Mouse (Mus musculus): Measurements from ENCODE around the gene Pgpep1. TPM values are rescaled to one million over a fixed set of nuclear protein-coding genes. Genes with fewer than 3 reads are reported as not detected.

Pgpep1 gene
- total RNA-seq, 2 experiments from 2014 or later = 15.5 to 17.5 TPM

- no peak for DNase-seq (ENCODE audit: extremely low spot score in 1 of 2, low spot score in 2 of 2)
- no peak overlapping the region for H3K4me3 ChIP-seq
- intact Hi-C loops (cut with DNase I) = no loop called here
- no peak overlapping the region for H3K27ac ChIP-seq
- no peak for TF ChIP-seq CTCF (IDR thresholded peaks at IDR 0.05)
These were observed 3.0 kb downstream of the Pgpep1 start for GRCm38 (mm10) chr8:70657214-70657613.

GRCm38 (mm10) chr8:70656193-70656790 is 3.9 kb downstream of the Pgpep1 start:
- intact Hi-C loops (cut with DNase I) = no loop called here
- H3K27ac ChIP-seq = no peak overlapping the region

GRCm38 (mm10) chr8:70655469-70655868 is 4.7 kb downstream of the Pgpep1 start:
- no peak overlapping the region for H3K4me3 ChIP-seq
- H3K27ac ChIP-seq = no peak overlapping the region
- intact Hi-C loops (cut with DNase I) = no loop called here
- DNase-seq (ENCODE audit: extremely low spot score in 1 of 2, low spot score in 2 of 2) = no peak
- TF ChIP-seq CTCF (IDR thresholded peaks at IDR 0.05) = no peak

More at GRCm38 (mm10) chr8:70656193-70656790, 3.9 kb downstream of the Pgpep1 start:
- DNase-seq (ENCODE audit: extremely low spot score in 1 of 2, low spot score in 2 of 2) = no peak
- no peak overlapping the region for H3K4me3 ChIP-seq
- no peak for TF ChIP-seq CTCF (IDR thresholded peaks at IDR 0.05)

- intact Hi-C loops (cut with DNase I) = no loop called here
- DNase-seq (ENCODE audit: extremely low spot score in 1 of 2, low spot score in 2 of 2) = no peak
- Histone ChIP-seq H3K27ac (no peak overlapping the region), H3K4me3 (no peak overlapping the region)
- no peak for TF ChIP-seq CTCF (IDR thresholded peaks at IDR 0.05)
These were observed 6.1 kb downstream of the Pgpep1 start for GRCm38 (mm10) chr8:70654121-70654520.

GRCm38 (mm10) chr8:70653226-70653625 is 7.0 kb downstream of the Pgpep1 start:
- Histone ChIP-seq H3K4me3 (no peak overlapping the region), H3K27ac (no peak overlapping the region)
- intact Hi-C loops (cut with DNase I) = loop anchor here (2.0 kb wide), 1 partner anchor 22 kb away; no protein-coding TSS in a partner anchor
- peak; percentile 79 for TF ChIP-seq CTCF (IDR thresholded peaks at IDR 0.05)
- no peak for DNase-seq (ENCODE audit: extremely low spot score in 1 of 2, low spot score in 2 of 2)

GRCm38 (mm10) chr8:70650351-70650750 is 9.8 kb downstream of the Pgpep1 start:
- TF ChIP-seq CTCF (IDR thresholded peaks at IDR 0.05) = no peak; the same call in 1 of the 2 replicates
- DNase-seq (ENCODE audit: extremely low spot score in 1 of 2, low spot score in 2 of 2) = no peak
- intact Hi-C loops (cut with DNase I) = loop anchor here (2.0 kb wide), 1 partner anchor 38 kb away; no protein-coding TSS in a partner anchor

GRCm38 (mm10) chr8:70649324-70649723 is 10.9 kb downstream of the Pgpep1 start:
- intact Hi-C loops (cut with DNase I) = no loop called here
- no peak overlapping the region for H3K4me3 ChIP-seq
- no peak overlapping the region; the same call in 1 of the 2 replicates for H3K27ac ChIP-seq
- no peak for DNase-seq (ENCODE audit: extremely low spot score in 1 of 2, low spot score in 2 of 2)
- TF ChIP-seq CTCF (IDR thresholded peaks at IDR 0.05) = no peak

More at GRCm38 (mm10) chr8:70650351-70650750, 9.8 kb downstream of the Pgpep1 start:
- Histone ChIP-seq H3K4me3 (no peak overlapping the region), H3K27ac (no peak overlapping the region)

GRCm38 (mm10) chr8:70648921-70649320 is 11.3 kb downstream of the Pgpep1 start:
- H3K27ac ChIP-seq = no peak overlapping the region; the same call in 1 of the 2 replicates
- H3K4me3 ChIP-seq = no peak overlapping the region
- intact Hi-C loops (cut with DNase I) = no loop called here
- DNase-seq (ENCODE audit: extremely low spot score in 1 of 2, low spot score in 2 of 2) = no peak
- no peak for TF ChIP-seq CTCF (IDR thresholded peaks at IDR 0.05)

- Histone ChIP-seq H3K27ac (no peak overlapping the region), H3K4me3 (no peak overlapping the region)
- intact Hi-C loops (cut with DNase I) = no loop called here
- DNase-seq (ENCODE audit: extremely low spot score in 1 of 2, low spot score in 2 of 2) = no peak
- no peak for TF ChIP-seq CTCF (IDR thresholded peaks at IDR 0.05)
These were observed 12.1 kb downstream of the Pgpep1 start for GRCm38 (mm10) chr8:70648164-70648442.

- Histone ChIP-seq H3K4me3 (no peak overlapping the region), H3K27ac (no peak overlapping the region)
- no peak for TF ChIP-seq CTCF (IDR thresholded peaks at IDR 0.05)
- DNase-seq (ENCODE audit: extremely low spot score in 1 of 2, low spot score in 2 of 2) = no peak
- intact Hi-C loops (cut with DNase I) = no loop called here
These were observed 12.6 kb downstream of the Pgpep1 start for GRCm38 (mm10) chr8:70647343-70648163.

GRCm38 (mm10) chr8:70646775-70647174 is 13.4 kb downstream of the Pgpep1 start:
- no peak for DNase-seq (ENCODE audit: extremely low spot score in 1 of 2, low spot score in 2 of 2)
- intact Hi-C loops (cut with DNase I) = no loop called here
- TF ChIP-seq CTCF (IDR thresholded peaks at IDR 0.05) = no peak
- Histone ChIP-seq H3K27ac (no peak overlapping the region), H3K4me3 (no peak overlapping the region)

GRCm38 (mm10) chr8:70646369-70646768 is 13.8 kb downstream of the Pgpep1 start:
- TF ChIP-seq CTCF (IDR thresholded peaks at IDR 0.05) = no peak
- Histone ChIP-seq H3K4me3 (no peak overlapping the region), H3K27ac (no peak overlapping the region)
- no peak for DNase-seq (ENCODE audit: extremely low spot score in 1 of 2, low spot score in 2 of 2)
- intact Hi-C loops (cut with DNase I) = no loop called here

All from left cerebral cortex, adult 2 months (tissue).